Mouse (Mus musculus): ENCODE measurements at regions not wholly inside any gene's neighbourhood (a gene's known extent, or its start where the extent isn't known, plus 50 kb on each side); places are given as distances from the start of the nearest gene placed in this dataset.

DNA sequence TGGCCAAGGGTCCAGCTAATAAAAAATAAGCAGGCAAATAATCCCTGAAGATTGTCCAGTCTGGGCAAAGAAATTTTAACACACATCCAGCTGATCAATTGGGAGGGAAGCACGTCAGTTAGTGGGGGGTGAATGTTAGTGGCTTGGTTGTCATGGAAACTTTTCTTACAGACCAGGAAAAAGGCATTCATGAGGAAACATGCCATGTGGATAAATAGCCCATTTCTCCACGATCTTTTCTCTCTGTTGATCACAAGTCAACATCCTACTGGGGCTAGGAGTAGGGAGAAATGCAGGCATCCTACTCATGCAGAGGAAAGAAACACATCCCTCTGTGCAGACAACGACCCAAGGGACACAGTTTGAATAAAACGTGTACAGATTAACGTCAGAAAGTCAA is 243.8 kb upstream of the Got2 start:
- no peak overlapping the region for H3K4me3 ChIP-seq (ENCODE audit: insufficient read depth, poor library complexity, severe bottlenecking)
- H3K79me2 ChIP-seq (ENCODE audit: control insufficient read depth, insufficient read depth): no peaks in the 10 kb centered on the region
- no peaks in the 10 kb centered on the region for H3K27me3 ChIP-seq (ENCODE audit: control insufficient read depth, insufficient read depth, insufficient read length)
- H3K79me3 ChIP-seq (ENCODE audit: low read depth): no peaks in the 10 kb centered on the region
- TF ChIP-seq FOSL1 (IDR thresholded peaks at IDR 0.05; ENCODE audit: insufficient read depth, low read length, poor library complexity, severe bottlenecking) (no peak), CEBPB (IDR thresholded peaks at IDR 0.05; ENCODE audit: low read depth) (no peak), MYOG (IDR thresholded peaks at IDR 0.05; ENCODE audit: control insufficient read depth, extremely low read depth, insufficient read length) (no peak), CTCF (IDR thresholded peaks at IDR 0.05; ENCODE audit: control insufficient read depth, insufficient read depth, insufficient read length) (no peak), MAX (IDR thresholded peaks at IDR 0.05) (no peak), MYOD1 (IDR thresholded peaks at IDR 0.05; ENCODE audit: control insufficient read depth, insufficient read length, low read depth) (no peak), USF1 (IDR thresholded peaks at IDR 0.05; ENCODE audit: low read depth) (no peak)
- no peak overlapping the region for H3ac ChIP-seq (ENCODE audit: control insufficient read depth, insufficient read length, low read depth)
- H3K36me3 ChIP-seq (ENCODE audit: control insufficient read depth, insufficient read depth): no peaks in the 10 kb centered on the region

DNA sequence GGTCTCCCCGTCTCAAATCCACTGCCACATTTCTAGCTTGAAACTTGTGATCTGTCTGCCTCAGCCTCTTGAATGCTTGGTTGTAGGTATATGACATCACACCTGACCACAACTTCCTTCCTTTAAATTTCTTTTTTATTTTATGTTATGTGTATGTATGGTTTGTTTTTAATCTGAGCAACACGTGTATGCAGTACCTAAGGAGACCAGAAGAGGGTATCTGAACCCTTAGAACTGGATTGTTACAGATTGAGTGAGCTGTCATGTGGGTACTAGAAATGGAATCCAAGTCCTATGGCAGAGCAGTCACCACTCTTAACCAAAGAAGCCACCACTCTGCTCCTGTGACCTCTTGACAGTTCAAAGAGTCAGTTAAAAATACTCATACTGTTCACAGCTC is 240.0 kb upstream of the Got2 start:
- no peak overlapping the region for H3K4me3 ChIP-seq (ENCODE audit: insufficient read depth, poor library complexity, severe bottlenecking)
- H3ac ChIP-seq (ENCODE audit: control insufficient read depth, insufficient read length, low read depth): no peak overlapping the region
- no peaks in the 10 kb centered on the region for H3K27me3 ChIP-seq (ENCODE audit: control insufficient read depth, insufficient read depth, insufficient read length)
- H3K79me3 ChIP-seq (ENCODE audit: low read depth): no peaks in the 10 kb centered on the region
- no peak for TF ChIP-seq MYOG (IDR thresholded peaks at IDR 0.05; ENCODE audit: control insufficient read depth, extremely low read depth, insufficient read length)
- no peak for TF ChIP-seq MYOD1 (IDR thresholded peaks at IDR 0.05; ENCODE audit: control insufficient read depth, insufficient read length, low read depth)
- no peak for TF ChIP-seq USF1 (IDR thresholded peaks at IDR 0.05; ENCODE audit: low read depth)
- no peak for TF ChIP-seq FOSL1 (IDR thresholded peaks at IDR 0.05; ENCODE audit: insufficient read depth, low read length, poor library complexity, severe bottlenecking)
- no peak for TF ChIP-seq CTCF (IDR thresholded peaks at IDR 0.05; ENCODE audit: control insufficient read depth, insufficient read depth, insufficient read length)
- no peak for TF ChIP-seq MAX (IDR thresholded peaks at IDR 0.05)
- TF ChIP-seq CEBPB (IDR thresholded peaks at IDR 0.05; ENCODE audit: low read depth): no peak
- H3K36me3 ChIP-seq (ENCODE audit: control insufficient read depth, insufficient read depth): no peaks in the 10 kb centered on the region
- no peaks in the 10 kb centered on the region for H3K79me2 ChIP-seq (ENCODE audit: control insufficient read depth, insufficient read depth)

DNA sequence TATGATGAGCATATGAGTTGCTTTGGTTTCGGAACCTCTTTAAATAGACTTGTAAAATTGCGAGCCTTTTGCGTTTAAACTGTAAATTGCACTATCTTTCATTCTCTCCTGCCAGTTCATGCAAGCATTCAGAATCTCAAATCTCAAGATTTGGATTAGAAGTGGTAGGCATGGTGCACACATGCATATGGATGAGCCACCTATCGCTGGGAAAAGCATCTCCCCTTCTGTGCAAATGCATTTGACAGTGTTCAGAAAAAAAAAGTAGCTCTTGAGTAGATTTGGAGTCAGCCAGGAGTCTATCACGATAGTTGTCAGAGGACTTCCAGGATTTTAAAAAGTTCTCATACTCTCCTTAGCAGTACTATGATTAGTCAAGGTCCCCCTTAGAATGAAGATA is 212.5 kb upstream of the Got2 start:
- no peaks in the 10 kb centered on the region for H3K79me2 ChIP-seq (ENCODE audit: control insufficient read depth, insufficient read depth)
- no peaks in the 10 kb centered on the region for H3K36me3 ChIP-seq (ENCODE audit: control insufficient read depth, insufficient read depth)
- H3K79me3 ChIP-seq (ENCODE audit: low read depth): no peaks in the 10 kb centered on the region
- no peaks in the 10 kb centered on the region for H3K27me3 ChIP-seq (ENCODE audit: control insufficient read depth, insufficient read depth, insufficient read length)
- no peak overlapping the region for H3K4me3 ChIP-seq (ENCODE audit: insufficient read depth, poor library complexity, severe bottlenecking)
- no peak for TF ChIP-seq CTCF (IDR thresholded peaks at IDR 0.05; ENCODE audit: control insufficient read depth, insufficient read depth, insufficient read length)
- TF ChIP-seq MAX (IDR thresholded peaks at IDR 0.05): no peak
- TF ChIP-seq MYOD1 (IDR thresholded peaks at IDR 0.05; ENCODE audit: control insufficient read depth, insufficient read length, low read depth): no peak
- TF ChIP-seq USF1 (IDR thresholded peaks at IDR 0.05; ENCODE audit: low read depth): no peak
- no peak for TF ChIP-seq MYOG (IDR thresholded peaks at IDR 0.05; ENCODE audit: control insufficient read depth, extremely low read depth, insufficient read length)
- no peak for TF ChIP-seq FOSL1 (IDR thresholded peaks at IDR 0.05; ENCODE audit: insufficient read depth, low read length, poor library complexity, severe bottlenecking)
- TF ChIP-seq CEBPB (IDR thresholded peaks at IDR 0.05; ENCODE audit: low read depth): no peak
- H3ac ChIP-seq (ENCODE audit: control insufficient read depth, insufficient read length, low read depth): no peak overlapping the region

DNA sequence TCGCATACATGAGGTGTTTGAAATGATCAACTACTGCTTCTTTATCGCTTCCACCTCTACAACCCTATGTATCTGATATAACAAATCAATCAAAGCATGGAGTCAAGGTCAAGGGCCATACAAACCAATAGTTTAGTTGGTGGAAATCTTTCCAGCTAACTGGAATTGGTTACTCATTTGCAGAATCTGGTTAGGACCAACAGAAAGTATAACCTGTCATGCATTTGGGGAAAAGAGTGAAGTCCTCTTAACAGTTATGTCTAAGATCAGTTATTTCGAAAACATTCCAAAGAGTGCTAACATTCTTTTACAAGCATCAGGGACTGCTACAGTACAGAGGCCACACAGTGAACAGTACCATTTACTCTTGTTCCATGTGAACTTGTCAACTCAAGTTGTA is 204.6 kb upstream of the Got2 start:
- no peak overlapping the region for H3ac ChIP-seq (ENCODE audit: control insufficient read depth, insufficient read length, low read depth)
- H3K79me3 ChIP-seq (ENCODE audit: low read depth): no peaks in the 10 kb centered on the region
- H3K36me3 ChIP-seq (ENCODE audit: control insufficient read depth, insufficient read depth): no peaks in the 10 kb centered on the region
- TF ChIP-seq MYOD1 (IDR thresholded peaks at IDR 0.05; ENCODE audit: control insufficient read depth, insufficient read length, low read depth) (no peak), MAX (IDR thresholded peaks at IDR 0.05) (no peak), CTCF (IDR thresholded peaks at IDR 0.05; ENCODE audit: control insufficient read depth, insufficient read depth, insufficient read length) (no peak), CEBPB (IDR thresholded peaks at IDR 0.05; ENCODE audit: low read depth) (no peak), FOSL1 (IDR thresholded peaks at IDR 0.05; ENCODE audit: insufficient read depth, low read length, poor library complexity, severe bottlenecking) (no peak), MYOG (IDR thresholded peaks at IDR 0.05; ENCODE audit: control insufficient read depth, extremely low read depth, insufficient read length) (no peak), USF1 (IDR thresholded peaks at IDR 0.05; ENCODE audit: low read depth) (no peak)
- no peaks in the 10 kb centered on the region for H3K27me3 ChIP-seq (ENCODE audit: control insufficient read depth, insufficient read depth, insufficient read length)
- H3K79me2 ChIP-seq (ENCODE audit: control insufficient read depth, insufficient read depth): no peaks in the 10 kb centered on the region
- no peak overlapping the region for H3K4me3 ChIP-seq (ENCODE audit: insufficient read depth, poor library complexity, severe bottlenecking)

DNA sequence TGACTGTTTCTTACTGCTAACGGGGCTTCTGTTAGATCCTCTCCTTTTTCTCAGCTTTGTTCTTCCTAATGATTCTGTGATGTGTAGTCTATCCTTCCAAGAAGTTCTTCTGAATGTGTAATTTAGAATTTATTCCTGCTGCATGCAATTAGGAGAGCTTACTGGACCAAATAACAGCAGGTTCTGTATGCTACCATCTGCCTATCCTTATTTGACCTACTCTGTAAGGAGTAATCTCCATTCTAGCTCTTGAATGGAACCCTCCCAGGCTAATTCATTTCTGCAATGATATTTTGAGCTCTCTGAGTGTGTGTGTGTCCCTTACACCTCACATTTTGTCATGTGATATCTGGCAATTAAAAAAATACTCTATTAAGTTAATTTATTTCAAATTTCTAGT is 201.9 kb upstream of the Got2 start:
- Histone ChIP-seq H3K27me3 (ENCODE audit: control insufficient read depth, insufficient read depth, insufficient read length) (no peaks in the 10 kb centered on the region), H3ac (ENCODE audit: control insufficient read depth, insufficient read length, low read depth) (no peak overlapping the region), H3K79me2 (ENCODE audit: control insufficient read depth, insufficient read depth) (no peaks in the 10 kb centered on the region), H3K36me3 (ENCODE audit: control insufficient read depth, insufficient read depth) (no peaks in the 10 kb centered on the region), H3K4me3 (ENCODE audit: insufficient read depth, poor library complexity, severe bottlenecking) (no peak overlapping the region), H3K79me3 (ENCODE audit: low read depth) (no peaks in the 10 kb centered on the region)
- TF ChIP-seq FOSL1 (IDR thresholded peaks at IDR 0.05; ENCODE audit: insufficient read depth, low read length, poor library complexity, severe bottlenecking) (no peak), MYOG (IDR thresholded peaks at IDR 0.05; ENCODE audit: control insufficient read depth, extremely low read depth, insufficient read length) (no peak), MYOD1 (IDR thresholded peaks at IDR 0.05; ENCODE audit: control insufficient read depth, insufficient read length, low read depth) (no peak), USF1 (IDR thresholded peaks at IDR 0.05; ENCODE audit: low read depth) (no peak), CTCF (IDR thresholded peaks at IDR 0.05; ENCODE audit: control insufficient read depth, insufficient read depth, insufficient read length) (no peak)

DNA sequence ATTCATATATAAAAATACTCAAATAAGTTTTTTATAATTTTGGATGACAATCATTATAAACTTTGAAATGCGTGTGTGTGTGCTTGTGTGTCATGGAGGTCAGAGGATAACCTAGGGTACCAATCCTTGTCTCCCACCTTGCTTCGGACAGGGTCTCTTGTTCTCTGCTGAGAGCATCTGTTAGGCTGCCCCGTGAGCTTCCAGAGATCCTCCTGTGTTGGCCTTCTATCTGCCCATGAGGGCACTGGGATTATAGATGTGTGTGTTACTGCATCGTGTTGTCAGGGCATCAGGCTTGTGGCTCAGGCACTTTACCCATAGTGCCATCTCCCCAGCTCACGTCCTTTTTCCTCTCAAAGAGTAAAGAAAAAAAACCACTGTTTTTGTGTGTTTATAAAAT is 180.0 kb upstream of the Got2 start:
- no peaks in the 10 kb centered on the region for H3K79me2 ChIP-seq (ENCODE audit: control insufficient read depth, insufficient read depth)
- TF ChIP-seq MYOG (IDR thresholded peaks at IDR 0.05; ENCODE audit: control insufficient read depth, extremely low read depth, insufficient read length): no peak
- H3K27me3 ChIP-seq (ENCODE audit: control insufficient read depth, insufficient read depth, insufficient read length): no peaks in the 10 kb centered on the region
- no peaks in the 10 kb centered on the region for H3K79me3 ChIP-seq (ENCODE audit: low read depth)
- no peak overlapping the region for H3K4me3 ChIP-seq (ENCODE audit: insufficient read depth, poor library complexity, severe bottlenecking)
- no peaks in the 10 kb centered on the region for H3K36me3 ChIP-seq (ENCODE audit: control insufficient read depth, insufficient read depth)
- H3ac ChIP-seq (ENCODE audit: control insufficient read depth, insufficient read length, low read depth): no peak overlapping the region
